Mouse (Mus musculus) layer of hippocampus, postnatal 14 days (tissue): ENCODE measurements around the gene Nans. TPM values are rescaled to one million over a fixed set of nuclear protein-coding genes. Genes with fewer than 3 reads are reported as not detected.

Experiments used
- DNase-seq, 2 experiments: peaks; one replicate each; pipeline ENCODE4 v3.0.0; 2021 to 2022; ENCODE audit warnings: low spot score in 2 of 2, mixed read lengths in 1 of 2
- total RNA-seq, 2 experiments: library from RNA; stranded (reverse); gene quantifications; 2 replicates each; pipeline ENCODE4 v1.2.3; 2021

The Nans gene
- total RNA-seq, 2 experiments from 2014 or later, result 24.0 to 24.6 TPM

- DNase-seq, result no peak
These were observed 10.0 kb upstream of the Nans start for GRCm38 (mm10) chr4:46479081-46479480.

- DNase-seq, result peak; percentile 38 to 48
These were observed 3.2 kb upstream of the Nans start for GRCm38 (mm10) chr4:46485696-46486417.

- DNase-seq, result peak in 1 of 2 experiments; percentile 61
These were observed 1.7 kb upstream of the Nans start for GRCm38 (mm10) chr4:46487348-46487747.

- no peak for DNase-seq
These were observed 4.0 kb downstream of the Nans start for GRCm38 (mm10) chr4:46493071-46493470.

- DNase-seq, result no peak
These were observed 6.5 kb downstream of the Nans start for GRCm38 (mm10) chr4:46495543-46495942.

- peak; percentile 40 to 44 for DNase-seq
These were observed 8.3 kb downstream of the Nans start for GRCm38 (mm10) chr4:46497286-46497892.

GRCm38 (mm10) chr4:46498511-46498910 lies 9.5 kb downstream of the Nans start:
- no peak for DNase-seq

GRCm38 (mm10) chr4:46498976-46499375 lies 9.9 kb downstream of the Nans start:
- DNase-seq, result peak in 1 of 2 experiments; percentile 43

GRCm38 (mm10) chr4:46502606-46503502 lies 13.8 kb downstream of the Nans start:
- no peak for DNase-seq

- no peak for DNase-seq
These were observed 14.8 kb downstream of the Nans start for GRCm38 (mm10) chr4:46503881-46504280.

GRCm38 (mm10) chr4:46505361-46506057 lies 16.5 kb downstream of the Nans start:
- DNase-seq, result no peak

GRCm38 (mm10) chr4:46506801-46507610 lies 18.0 kb downstream of the Nans start:
- peak; percentile 94 to 96 for DNase-seq

- peak; percentile 63 to 74 for DNase-seq
These were observed 18.9 kb downstream of the Nans start for GRCm38 (mm10) chr4:46507736-46508460.

GRCm38 (mm10) chr4:46520491-46520890 lies 31.4 kb downstream of the Nans start:
- DNase-seq, result no peak

GRCm38 (mm10) chr4:46521457-46521856 lies 32.4 kb downstream of the Nans start:
- no peak for DNase-seq

GRCm38 (mm10) chr4:46523324-46523723 lies 34.3 kb downstream of the Nans start:
- no peak for DNase-seq

GRCm38 (mm10) chr4:46526226-46526625 lies 37.2 kb downstream of the Nans start:
- no peak for DNase-seq

GRCm38 (mm10) chr4:46526798-46527557 lies 37.9 kb downstream of the Nans start:
- no peak for DNase-seq

GRCm38 (mm10) chr4:46527558-46527926 lies 38.5 kb downstream of the Nans start:
- no peak for DNase-seq
